Comparison of ENCODE assay signal across 13 mouse cellular contexts in genomic region chr10:7860494-7860893, GRCm38 (mm10).
"Had no signal": no experiment of that assay in that cellular context is flagged by ENCODE, and none has a peak within 500 bp of the region (broad histone marks: within the 10 kb centered on the region; RNA-seq: fewer than 3 reads in every experiment).

No protein-coding gene starts in this region.

- H3K27ac ChIP-seq: layer of hippocampus, adult 2 months; lung, embryonic 15.5 days; macrophage; midbrain, embryonic 12.5 days had no signal

- DNase-seq: kidney, adult 18-20 months; kidney, postnatal 10 days; kidney, postnatal 4 days; lung, postnatal 14 days; right cerebral cortex, postnatal 14 days; thymus, postnatal 4 days had no signal

- H3K4me1 ChIP-seq: lung, embryonic 15.5 days; midbrain, embryonic 12.5 days had no signal

- ATAC-seq: midbrain, embryonic 16.5 days had no signal

- H3K36me3 ChIP-seq: lung, embryonic 15.5 days; midbrain, embryonic 12.5 days had no signal

- H3K4me2 ChIP-seq: liver, embryonic 11.5 days; lung, embryonic 15.5 days; midbrain, embryonic 12.5 days had no signal

- H3K27me3 ChIP-seq: lung, embryonic 15.5 days; midbrain, embryonic 12.5 days had no signal

- H3K9ac ChIP-seq: lung, embryonic 15.5 days; midbrain, embryonic 12.5 days had no signal

- H3K4me3 ChIP-seq: layer of hippocampus, adult 2 months; lung, embryonic 15.5 days; megakaryocyte, embryonic 14.5 days; midbrain, embryonic 12.5 days had no signal

- H3K9me3 ChIP-seq: lung, embryonic 15.5 days; midbrain, embryonic 12.5 days had no signal
